Comparison of ENCODE assay signal across 7 mouse cellular contexts in genomic region chr17:25867836-25868600, GRCm38 (mm10). TPM values are rescaled to one million over a fixed set of nuclear protein-coding genes. Genes with fewer than 3 reads are reported as not detected.
DNase-seq lines count a peak whose midpoint lies in the region; ATAC-seq and TF ChIP-seq lines count a peak whose summit lies in the region.

No protein-coding gene starts in this region.

- H3K27ac ChIP-seq in forebrain, embryonic 13.5 days: peak overlapping the region; percentile 72; the same call in 1 of the 2 replicates
- H3K27ac ChIP-seq in hindbrain, embryonic 10.5 days: peak overlapping the region; percentile 85
- H3K27ac ChIP-seq in limb, embryonic 14.5 days (replicated peaks; ENCODE audit: low read depth, low read length): no peak overlapping the region
- H3K27ac ChIP-seq in midbrain, embryonic 13.5 days: peak overlapping the region; percentile 45

- 2% methylated on average over 38 of the region's 42 CpGs for WGBS in forebrain, embryonic 13.5 days
- 1% methylated on average over 42 of the region's 42 CpGs for WGBS in hindbrain, embryonic 10.5 days
- WGBS in limb, embryonic 14.5 days: 2% methylated on average over 42 of the region's 42 CpGs
- 1% methylated on average over 38 of the region's 42 CpGs for WGBS in midbrain, embryonic 13.5 days

- TF ChIP-seq POLR2A in limb, embryonic 14.5 days (IDR thresholded peaks at IDR 0.05; ENCODE audit: borderline replicate concordance, extremely low read depth, insufficient read depth, insufficient read length): no peak

- H3K9me3 ChIP-seq in forebrain, embryonic 13.5 days (replicated peaks): no peaks in the 10 kb centered on the region
- H3K9me3 ChIP-seq in hindbrain, embryonic 10.5 days: no peaks in the 10 kb centered on the region
- no peaks in the 10 kb centered on the region for H3K9me3 ChIP-seq in limb, embryonic 14.5 days (ENCODE audit: control insufficient read depth, low read length)
- H3K9me3 ChIP-seq in midbrain, embryonic 13.5 days: no peaks in the 10 kb centered on the region

- H3K4me1 ChIP-seq in forebrain, embryonic 13.5 days: peaks cover 16% of the 10 kb centered on the region
- peaks cover 32% of the 10 kb centered on the region for H3K4me1 ChIP-seq in hindbrain, embryonic 10.5 days (replicated peaks)
- peaks cover 12% of the 10 kb centered on the region for H3K4me1 ChIP-seq in limb, embryonic 14.5 days (ENCODE audit: control insufficient read depth, insufficient read depth, low read length)
- peaks cover 17% of the 10 kb centered on the region for H3K4me1 ChIP-seq in midbrain, embryonic 13.5 days (replicated peaks)

- H3K27me3 ChIP-seq in forebrain, embryonic 13.5 days: no peaks in the 10 kb centered on the region
- 0 out of 2 replicates have a peak, but pooled peaks cover 2% of the 10 kb centered on the region for H3K27me3 ChIP-seq in hindbrain, embryonic 10.5 days (ENCODE audit: insufficient read depth, poor library complexity, severe bottlenecking)
- H3K27me3 ChIP-seq in limb, embryonic 14.5 days (ENCODE audit: control insufficient read depth, insufficient read depth, low read length): no peaks in the 10 kb centered on the region
- peaks cover 9% of the 10 kb centered on the region; the same call in 1 of the 2 replicates for H3K27me3 ChIP-seq in midbrain, embryonic 13.5 days

- peak; percentile 45 for DNase-seq in MN1 (ENCODE audit: low spot score)
- DNase-seq in brain, adult 2 months (ENCODE audit: low read depth, low spot score): peak; percentile 45
- peak; percentile 66 for DNase-seq in hindbrain, embryonic 10.5 days (ENCODE audit: low spot score)
- no peak for DNase-seq in limb, embryonic 14.5 days (ENCODE audit: low spot score)
- DNase-seq in urinary bladder, postnatal 4 days (ENCODE audit: low spot score in 2 of 2): peak; percentile 56 to 65

- H3K4me2 ChIP-seq in forebrain, embryonic 13.5 days: peak overlapping the region; percentile 99
- H3K4me2 ChIP-seq in limb, embryonic 14.5 days (replicated peaks; ENCODE audit: low read depth, low read length, severe bottlenecking): peak overlapping the region; percentile 97
- H3K4me2 ChIP-seq in midbrain, embryonic 13.5 days (replicated peaks): peak overlapping the region; percentile 92

- peak overlapping the region; percentile 74 for H3K4me3 ChIP-seq in forebrain, embryonic 13.5 days
- peak overlapping the region; percentile 90 for H3K4me3 ChIP-seq in hindbrain, embryonic 10.5 days
- peak overlapping the region; percentile 76 for H3K4me3 ChIP-seq in limb, embryonic 14.5 days (replicated peaks; ENCODE audit: low read length)
- H3K4me3 ChIP-seq in midbrain, embryonic 13.5 days (replicated peaks): peak overlapping the region; percentile 87

- peak overlapping the region; percentile 76 for H3K9ac ChIP-seq in forebrain, embryonic 13.5 days
- H3K9ac ChIP-seq in limb, embryonic 14.5 days (ENCODE audit: low read depth, low read length, severe bottlenecking): peak overlapping the region; percentile 55
- peak overlapping the region; percentile 82 for H3K9ac ChIP-seq in midbrain, embryonic 13.5 days (replicated peaks)

- no peaks in the 10 kb centered on the region for H3K36me3 ChIP-seq in forebrain, embryonic 13.5 days (ENCODE audit: poor library complexity, severe bottlenecking)
- no peaks in the 10 kb centered on the region for H3K36me3 ChIP-seq in hindbrain, embryonic 10.5 days
- H3K36me3 ChIP-seq in limb, embryonic 14.5 days (ENCODE audit: control insufficient read depth, insufficient read depth, low read length): no peaks in the 10 kb centered on the region
- no peaks in the 10 kb centered on the region for H3K36me3 ChIP-seq in midbrain, embryonic 13.5 days

- ATAC-seq in forebrain, embryonic 13.5 days: peak; percentile 41
- peak; percentile 54 for ATAC-seq in limb, embryonic 14.5 days (ENCODE audit: low FRiP score, low read depth)
- ATAC-seq in midbrain, embryonic 13.5 days: peak; percentile 5

RNA-seq across cellular contexts. Expression of gene Mcrip2, which starts 0.5 kb away (rescaled TPM):
- polyA plus RNA-seq in forebrain, embryonic 13.5 days (2015; fragmentation: Nextera tagmentation; extraction: Ambion mirVana): 12.9 and 13.6 TPM in 2 replicates
- 10.6 and 14.7 TPM in 2 replicates for polyA plus RNA-seq in hindbrain, embryonic 10.5 days (2016; fragmentation: Nextera tagmentation; extraction: Ambion mirVana)
- polyA plus RNA-seq in limb, embryonic 14.5 days (2012; rRNA removed): 12.3 and 13.1 TPM in 2 replicates
- 13.4 and 20.2 TPM in 2 replicates for polyA plus RNA-seq in limb, embryonic 14.5 days (2014; fragmentation: Nextera tagmentation; extraction: Ambion mirVana)
- 8.0 and 10.4 TPM in 2 replicates for polyA plus RNA-seq in midbrain, embryonic 13.5 days (2015; fragmentation: Nextera tagmentation; extraction: Ambion mirVana)

RNA-seq across cellular contexts. Expression of gene Wdr90, which starts 6.7 kb away (rescaled TPM):
- 24.9 and 28.5 TPM in 2 replicates for polyA plus RNA-seq in forebrain, embryonic 13.5 days (2015; fragmentation: Nextera tagmentation; extraction: Ambion mirVana)
- 46.0 and 54.4 TPM in 2 replicates for polyA plus RNA-seq in hindbrain, embryonic 10.5 days (2016; fragmentation: Nextera tagmentation; extraction: Ambion mirVana)
- 68.0 and 90.0 TPM in 2 replicates for polyA plus RNA-seq in limb, embryonic 14.5 days (2012; rRNA removed)
- polyA plus RNA-seq in limb, embryonic 14.5 days (2014; fragmentation: Nextera tagmentation; extraction: Ambion mirVana): 18.1 and 22.1 TPM in 2 replicates
- 20.1 and 22.4 TPM in 2 replicates for polyA plus RNA-seq in midbrain, embryonic 13.5 days (2015; fragmentation: Nextera tagmentation; extraction: Ambion mirVana)

RNA-seq across cellular contexts. Expression of gene Mettl26, which starts 6.9 kb away (rescaled TPM):
- polyA plus RNA-seq in forebrain, embryonic 13.5 days (2015; fragmentation: Nextera tagmentation; extraction: Ambion mirVana): 62.5 and 67.1 TPM in 2 replicates
- polyA plus RNA-seq in hindbrain, embryonic 10.5 days (2016; fragmentation: Nextera tagmentation; extraction: Ambion mirVana): 69.9 and 73.9 TPM in 2 replicates
- polyA plus RNA-seq in limb, embryonic 14.5 days (2012; rRNA removed): 61.7 and 62.9 TPM in 2 replicates
- polyA plus RNA-seq in limb, embryonic 14.5 days (2014; fragmentation: Nextera tagmentation; extraction: Ambion mirVana): 51.4 and 52.0 TPM in 2 replicates
- polyA plus RNA-seq in midbrain, embryonic 13.5 days (2015; fragmentation: Nextera tagmentation; extraction: Ambion mirVana): 69.7 and 75.4 TPM in 2 replicates

RNA-seq across cellular contexts. Expression of gene Wfikkn1, which starts 12.6 kb away (rescaled TPM):
- 0.76 and 0.77 TPM in 2 replicates for polyA plus RNA-seq in forebrain, embryonic 13.5 days (2015; fragmentation: Nextera tagmentation; extraction: Ambion mirVana)
- 5.8 and 26.3 TPM in 2 replicates for polyA plus RNA-seq in hindbrain, embryonic 10.5 days (2016; fragmentation: Nextera tagmentation; extraction: Ambion mirVana)
- 1.2 and 1.4 TPM in 2 replicates for polyA plus RNA-seq in limb, embryonic 14.5 days (2012; rRNA removed)
- polyA plus RNA-seq in limb, embryonic 14.5 days (2014; fragmentation: Nextera tagmentation; extraction: Ambion mirVana): 0.68 and 0.77 TPM in 2 replicates
- polyA plus RNA-seq in midbrain, embryonic 13.5 days (2015; fragmentation: Nextera tagmentation; extraction: Ambion mirVana): 0.61 and 0.70 TPM in 2 replicates

RNA-seq across cellular contexts. Expression of gene Rhot2, which starts 23.4 kb away (rescaled TPM):
- 16.2 and 17.6 TPM in 2 replicates for polyA plus RNA-seq in forebrain, embryonic 13.5 days (2015; fragmentation: Nextera tagmentation; extraction: Ambion mirVana)
- 18.8 and 28.5 TPM in 2 replicates for polyA plus RNA-seq in hindbrain, embryonic 10.5 days (2016; fragmentation: Nextera tagmentation; extraction: Ambion mirVana)
- 101 and 126 TPM in 2 replicates for polyA plus RNA-seq in limb, embryonic 14.5 days (2012; rRNA removed)
- polyA plus RNA-seq in limb, embryonic 14.5 days (2014; fragmentation: Nextera tagmentation; extraction: Ambion mirVana): 10.6 and 16.9 TPM in 2 replicates
- 15.6 and 16.4 TPM in 2 replicates for polyA plus RNA-seq in midbrain, embryonic 13.5 days (2015; fragmentation: Nextera tagmentation; extraction: Ambion mirVana)
